ENCODE assay signal across 8 mouse cellular contexts in genomic region chr15:102546677-102547427, GRCm38 (mm10). TPM values are rescaled to one million over a fixed set of nuclear protein-coding genes. Genes with fewer than 3 reads are reported as not detected.
DNase-seq lines count a peak whose midpoint lies in the region; ATAC-seq lines count a peak whose summit lies in the region.
"Had no signal": no experiment of that assay in that cellular context is flagged by ENCODE, and none has a peak within 500 bp of the region (broad histone marks: within the 10 kb centered on the region; RNA-seq: fewer than 3 reads in every experiment).

No protein-coding gene starts in this region.

- H3K36me3 ChIP-seq in forebrain, embryonic 14.5 days (ENCODE audit: control insufficient read depth, insufficient read depth, low read length) = peaks cover 29% of the 10 kb centered on the region

- no peak overlapping the region for H3K4me3 ChIP-seq in forebrain, embryonic 14.5 days (ENCODE audit: low read depth, low read length)

- no peaks in the 10 kb centered on the region for H3K9me3 ChIP-seq in forebrain, embryonic 14.5 days (replicated peaks; ENCODE audit: control insufficient read depth, low read length)

- peak; percentile 88 for ATAC-seq in forebrain, embryonic 14.5 days

- H3K4me1 ChIP-seq in forebrain, embryonic 14.5 days (ENCODE audit: control insufficient read depth, insufficient read depth, low read length) = peaks cover 11% of the 10 kb centered on the region; the same call in 1 of the 2 replicates

- WGBS in forebrain, embryonic 14.5 days = 62% methylated on average over 3 of the region's 3 CpGs

- intact Hi-C loops in heart, postnatal 36 days (cut with DNase I) = no loop called here
- intact Hi-C loops in left cerebral cortex, postnatal 14 days (cut with DNase I) = loop anchor here (5.0 kb wide), 1 partner anchor 110 kb away; no protein-coding TSS in a partner anchor

- H3K27ac ChIP-seq in forebrain, embryonic 14.5 days (ENCODE audit: low read depth, low read length) = peak overlapping the region; percentile 89

- H3K9ac ChIP-seq in forebrain, embryonic 14.5 days (ENCODE audit: low read length) = no peak overlapping the region

- no peak overlapping the region for H3K4me2 ChIP-seq in forebrain, embryonic 14.5 days (ENCODE audit: low read length)

- DNase-seq in Muller cell, postnatal 12 days (ENCODE audit: inconsistent ontology term) = peak; percentile 88
- DNase-seq in adrenal gland, adult 18-20 months (ENCODE audit: low spot score in 2 of 2) = peak; percentile 26 to 40
- peak; percentile 92 for DNase-seq in forebrain, embryonic 14.5 days (ENCODE audit: low spot score)
- peak; percentile 54 to 64 for DNase-seq in heart, postnatal 36 days
- DNase-seq in left cerebral cortex, postnatal 14 days (ENCODE audit: low spot score in 2 of 2) = peak; percentile 84 to 85
- DNase-seq in right cerebral cortex, postnatal 36 days (ENCODE audit: low spot score in 2 of 2) = peak; percentile 75 to 91
- no peak for DNase-seq in B cell, adult 2 months

- no peaks in the 10 kb centered on the region for H3K27me3 ChIP-seq in forebrain, embryonic 14.5 days (replicated peaks; ENCODE audit: control insufficient read depth, insufficient read depth, low read length)

RNA-seq across cellular contexts. Expression of gene Npff, which starts 22.1 kb away (rescaled TPM):
- 1 to 10 TPM; 1.8 to 1.9 TPM for total RNA-seq in adrenal gland, adult 18-20 months (2021)
- polyA plus RNA-seq in forebrain, embryonic 14.5 days (2014; fragmentation: Nextera tagmentation; extraction: Ambion mirVana) = 1.3 and 1.4 TPM in 2 replicates
- 1 to 10 TPM in 1 of 2 experiments, under 1 TPM in 1; 0.89 to 1.4 TPM for total RNA-seq in heart, postnatal 36 days (2021)
- 1 to 10 TPM; 1.6 to 3.7 TPM for total RNA-seq in left cerebral cortex, postnatal 14 days (2021)

RNA-seq across cellular contexts. Expression of gene Tarbp2, which starts 28.9 kb away (rescaled TPM):
- total RNA-seq in adrenal gland, adult 18-20 months (2021) = 10 to 100 TPM; 35.5 to 36.1 TPM
- 83.9 and 90.7 TPM in 2 replicates for polyA plus RNA-seq in forebrain, embryonic 14.5 days (2014; fragmentation: Nextera tagmentation; extraction: Ambion mirVana)
- 10 to 100 TPM; 45.5 to 48.2 TPM for total RNA-seq in heart, postnatal 36 days (2021)
- 10 to 100 TPM; 32.4 to 34.2 TPM for total RNA-seq in left cerebral cortex, postnatal 14 days (2021)

RNA-seq across cellular contexts. Expression of gene Map3k12, which starts 30.0 kb away (rescaled TPM):
- 1 to 10 TPM; 5.8 to 7.6 TPM for total RNA-seq in adrenal gland, adult 18-20 months (2021)
- 28.6 and 36.9 TPM in 2 replicates for polyA plus RNA-seq in forebrain, embryonic 14.5 days (2014; fragmentation: Nextera tagmentation; extraction: Ambion mirVana)
- total RNA-seq in heart, postnatal 36 days (2021) = 1 to 10 TPM; 3.5 to 3.6 TPM
- total RNA-seq in left cerebral cortex, postnatal 14 days (2021) = 10 to 100 TPM; 93.7 to 94.0 TPM

RNA-seq across cellular contexts. Expression of gene Gm10337, which starts 43.3 kb away (rescaled TPM):
- not detected for total RNA-seq in adrenal gland, adult 18-20 months (2021)
- 13.4 TPM in 1 of 2 replicates, not detected in the other for polyA plus RNA-seq in forebrain, embryonic 14.5 days (2014; fragmentation: Nextera tagmentation; extraction: Ambion mirVana)
- total RNA-seq in heart, postnatal 36 days (2021) = not detected
- not detected for total RNA-seq in left cerebral cortex, postnatal 14 days (2021)
- polyA plus RNA-seq: large intestine, adult 2 months had no signal

Comparison
In these comparisons a context has a peak if more than half of its experiments do, and no peak if none do; other contexts are left out.
1. DNase-seq: peak in Muller cell, postnatal 12 days (single experiment), adrenal gland, adult 18-20 months (2 of 2), forebrain, embryonic 14.5 days (single experiment), heart, postnatal 36 days (2 of 2), left cerebral cortex, postnatal 14 days (2 of 2) and right cerebral cortex, postnatal 36 days (2 of 2); none in B cell, adult 2 months (0 of 2).
2. RNA of gene Map3k12, which starts 30.0 kb away (total RNA-seq): 93.7 to 94.0 TPM in left cerebral cortex, postnatal 14 days; 5.8 to 7.6 TPM in adrenal gland, adult 18-20 months and 3.5 to 3.6 TPM in heart, postnatal 36 days; every median in the first group is over 10 times any median in the second.